Mouse (Mus musculus): ENCODE results near the gene Mup5. TPM values are rescaled to one million over a fixed set of nuclear protein-coding genes. Genes with fewer than 3 reads are reported as not detected.

Mup5 gene
- not detected in 2 replicates for polyA plus RNA-seq (2012; rRNA removed)

GRCm38 (mm10) chr4:61834952-61835708 is at the start of gene Mup5:
Gene Mup5 (minus strand): TSS chr4:61835233.

GRCm38 (mm10) chr4:61782169-61782568 is 52.9 kb downstream of the Mup5 start, which contains the start of gene Mup19:
Gene Mup19 (minus strand): TSS chr4:61782269.

Other genes with a start within 250 kb of the Mup5 start
- gene Mup17, start 239.4 kb downstream of the Mup5 start, polyA plus RNA-seq (2012; rRNA removed), result not detected in 2 replicates
- gene Mup18, start 161.1 kb downstream of the Mup5 start, polyA plus RNA-seq (2012; rRNA removed), result not detected in 2 replicates
- not detected in 2 replicates for gene Mup19, start 53.0 kb downstream of the Mup5 start, polyA plus RNA-seq (2012; rRNA removed)
- gene Mup20, start 218.9 kb upstream of the Mup5 start, polyA plus RNA-seq (2012; rRNA removed), result not detected in 2 replicates